In genomic region chr10:57463298-57463697, GRCm38 (mm10) we compare ENCODE assay signal across 8 mouse cellular contexts. TPM values are rescaled to one million over a fixed set of nuclear protein-coding genes. Genes with fewer than 3 reads are reported as not detected.
DNase-seq lines count a peak whose midpoint lies in the region; ATAC-seq and TF ChIP-seq lines count a peak whose summit lies in the region.
"Not testable (repeated sequence)": the region's sequence is repeated elsewhere in the genome, so short reads cannot be mapped to it uniquely, and the experiment has no call there.

No protein-coding gene starts in this region.

- peak; percentile 94 for ATAC-seq in CD4-positive, CD25-positive, alpha-beta regulatory T cell, adult 4 months
- ATAC-seq in inflammation-experienced regulatory T-cells, adult 6 months = peak; percentile 73
- not testable (repeated sequence) for ATAC-seq in midbrain, postnatal 0 days (ENCODE audit: low FRiP score)
- ATAC-seq in stomach, postnatal 0 days (ENCODE audit: low FRiP score, low TSS enrichment) = peak; percentile 57; the same call in 1 of the 2 replicates

- not testable (repeated sequence) for H3K79me2 ChIP-seq in liver, adult 2 months (ENCODE audit: control insufficient read depth, insufficient read depth, low read length)

- not testable (repeated sequence) for H3K27ac ChIP-seq in liver, adult 2 months (replicated peaks; ENCODE audit: insufficient read depth, low read depth, low read length); midbrain, postnatal 0 days (ENCODE audit: low read depth, low read length); stomach, postnatal 0 days (replicated peaks)

- TF ChIP-seq POLR2A in liver, adult 2 months (IDR thresholded peaks at IDR 0.05; ENCODE audit: extremely low read depth, insufficient read depth, low read length) = not testable (repeated sequence)

- not testable (repeated sequence) for H3K27me3 ChIP-seq in liver, adult 2 months (ENCODE audit: control insufficient read depth, insufficient read depth, low read length); midbrain, postnatal 0 days (ENCODE audit: insufficient read depth, low read length); stomach, postnatal 0 days (ENCODE audit: control insufficient read depth, insufficient read depth, low read length)

- H3K36me3 ChIP-seq in liver, adult 2 months (ENCODE audit: control insufficient read depth, insufficient read depth, low read length); midbrain, postnatal 0 days (ENCODE audit: insufficient read depth, low read length); stomach, postnatal 0 days (ENCODE audit: control insufficient read depth, insufficient read depth, low read length): not testable (repeated sequence)

- TF ChIP-seq CTCF in liver, adult 2 months (IDR thresholded peaks at IDR 0.05; ENCODE audit: low read depth, low read length) = peak; percentile 75
- peak; percentile 69 for TF ChIP-seq CTCF in midbrain, postnatal 0 days (IDR thresholded peaks at IDR 0.05)
- peak; percentile 86 for TF ChIP-seq CTCF in stomach, postnatal 0 days (IDR thresholded peaks at IDR 0.05; ENCODE audit: low read depth)

- WGBS in liver, adult 2 months = 19% methylated on average over 10 of the region's 10 CpGs
- WGBS in midbrain, postnatal 0 days = 25% methylated on average over 10 of the region's 10 CpGs
- 25% methylated on average over 10 of the region's 10 CpGs for WGBS in stomach, postnatal 0 days

- H3K9me3 ChIP-seq in midbrain, postnatal 0 days (ENCODE audit: low read length); stomach, postnatal 0 days (ENCODE audit: control insufficient read depth, low read length): not testable (repeated sequence)

- not testable (repeated sequence) for H3K4me3 ChIP-seq in liver, adult 2 months (ENCODE audit: insufficient read depth, low read depth, low read length); midbrain, postnatal 0 days (ENCODE audit: low read depth, low read length); stomach, postnatal 0 days (ENCODE audit: low read depth, low read length)

- H3K9ac ChIP-seq in liver, adult 2 months (ENCODE audit: low read depth, low read length); midbrain, postnatal 0 days (replicated peaks; ENCODE audit: low read length, poor library complexity, severe bottlenecking); stomach, postnatal 0 days (ENCODE audit: low read length): not testable (repeated sequence)

- peak; percentile 43 for DNase-seq in adrenal gland, adult 2 months
- peak; percentile 22 to 44 for DNase-seq in cerebellum, postnatal 36 days
- peak; percentile 25 to 44 for DNase-seq in frontal cortex, postnatal 36 days (ENCODE audit: low spot score in 2 of 2)
- DNase-seq in liver, adult 2 months (ENCODE audit: extremely low read depth, low read depth, low spot score) = peak; percentile 54
- DNase-seq in midbrain, postnatal 0 days (ENCODE audit: low spot score) = peak; percentile 63
- peak; percentile 35 for DNase-seq in stomach, postnatal 0 days (ENCODE audit: low spot score)

- H3K4me1 ChIP-seq in liver, adult 2 months (ENCODE audit: control insufficient read depth, insufficient read depth, low read length); midbrain, postnatal 0 days (ENCODE audit: insufficient read depth, low read length); stomach, postnatal 0 days (replicated peaks; ENCODE audit: control insufficient read depth, insufficient read depth): not testable (repeated sequence)

- H3K4me2 ChIP-seq in midbrain, postnatal 0 days (ENCODE audit: low read depth, low read length, poor library complexity, severe bottlenecking); stomach, postnatal 0 days (replicated peaks; ENCODE audit: low read depth): not testable (repeated sequence)

- not testable (repeated sequence) for TF ChIP-seq EP300 in stomach, postnatal 0 days (optimal IDR thresholded peaks at IDR 0.05)

RNA-seq across cellular contexts. Expression of gene Hsf2, which starts 22.9 kb away (rescaled TPM):
- polyA plus RNA-seq in CD4-positive, CD25-positive, alpha-beta regulatory T cell, adult 4 months (2017; shearing (Covaris generic)) = 10 to 100 TPM; 14.7 to 15.0 TPM
- total RNA-seq in adrenal gland, adult 2 months (2021) = 10 to 100 TPM; 15.0 to 17.9 TPM
- 1.5 and 1.9 TPM in 2 replicates for polyA plus RNA-seq in adrenal gland, adult 2 months (2012; rRNA removed)
- polyA plus RNA-seq in inflammation-experienced regulatory T-cells, adult 6 months (2017; shearing (Covaris generic)) = 10 to 100 TPM; 14.1 to 15.5 (median 14.3) TPM
- total RNA-seq in liver, adult 2 months (2014; rRNA removed) = 30.5 and 33.0 TPM in 2 replicates
- 6.3 and 6.7 TPM in 2 replicates for polyA plus RNA-seq in liver, adult 2 months (2012; rRNA removed)
- total RNA-seq in midbrain, postnatal 0 days (2014; rRNA removed) = 39.7 and 47.5 TPM in 2 replicates
- polyA plus RNA-seq in midbrain, postnatal 0 days (2015; fragmentation: Nextera tagmentation; extraction: Ambion mirVana) = 49.3 and 57.9 TPM in 2 replicates
- 11.2 and 12.7 TPM in 2 replicates for polyA plus RNA-seq in stomach, postnatal 0 days (2015; fragmentation: Nextera tagmentation; extraction: Ambion mirVana)
